Comparison of ENCODE assay signal across 8 mouse cellular contexts in genomic region chr10:93485055-93485691, GRCm38 (mm10). TPM values are rescaled to one million over a fixed set of nuclear protein-coding genes. Genes with fewer than 3 reads are reported as not detected.
DNase-seq lines count a peak whose midpoint lies in the region; ATAC-seq and TF ChIP-seq lines count a peak whose summit lies in the region.
"Had no signal": no experiment of that assay in that cellular context is flagged by ENCODE, and none has a peak within 500 bp of the region (broad histone marks: within the 10 kb centered on the region; RNA-seq: fewer than 3 reads in every experiment).

No protein-coding gene starts in this region.

- DNase-seq in retina, postnatal 1 day, result peak; percentile 38
- no peak for DNase-seq in retina, embryonic 14.5 days (ENCODE audit: low spot score)
- peak; percentile 29 for DNase-seq in adrenal gland, postnatal 25 days
- peak; percentile 26 for DNase-seq in embryo, embryonic 9.5 days (ENCODE audit: extremely low spot score)
- peak; percentile 59 for DNase-seq in kidney, adult 9 months
- DNase-seq in lung, postnatal 0 days (ENCODE audit: low spot score), result peak; percentile 36
- DNase-seq in thymus, adult 18-20 months, result peak; percentile 13 to 24

- ATAC-seq in lung, postnatal 0 days, result peak; percentile 65

- H3K4me3 ChIP-seq in lung, postnatal 0 days (ENCODE audit: low read depth, low read length), result no peak overlapping the region

- no peak overlapping the region for H3K4me2 ChIP-seq in lung, postnatal 0 days (replicated peaks; ENCODE audit: low read depth, low read length)

- H3K9me3 ChIP-seq in lung, postnatal 0 days (ENCODE audit: low read length), result no peaks in the 10 kb centered on the region

- peaks cover 31% of the 10 kb centered on the region for H3K36me3 ChIP-seq in lung, postnatal 0 days (ENCODE audit: insufficient read depth, low read length)

- TF ChIP-seq EP300 in lung, postnatal 0 days (IDR thresholded peaks at IDR 0.05), result no peak

- no peak overlapping the region for H3K27ac ChIP-seq in lung, postnatal 0 days (ENCODE audit: low read length)

- no peaks in the 10 kb centered on the region for H3K4me1 ChIP-seq in lung, postnatal 0 days (ENCODE audit: insufficient read depth, low read depth, low read length)

- H3K9ac ChIP-seq in lung, postnatal 0 days (replicated peaks; ENCODE audit: low read depth), result no peak overlapping the region

- peak; percentile 73 for TF ChIP-seq CTCF in lung, postnatal 0 days (IDR thresholded peaks at IDR 0.05)

- H3K27me3 ChIP-seq in lung, postnatal 0 days (replicated peaks; ENCODE audit: insufficient read depth, low read length), result no peaks in the 10 kb centered on the region

- 83% methylated on average over 8 of the region's 8 CpGs for WGBS in lung, postnatal 0 days

RNA-seq across cellular contexts. Expression of gene Hal, which starts 3.4 kb away (rescaled TPM):
- 0.09 and 3.4 TPM in 2 replicates for total RNA-seq in adrenal gland, postnatal 25 days (2021)
- 0.27 TPM in 1 of 2 replicates, not detected in the other for polyA plus RNA-seq in lung, postnatal 0 days (2015; fragmentation: Nextera tagmentation; extraction: Ambion mirVana)
- total RNA-seq: hematopoietic stem cell, adult 5-6 weeks had no signal

RNA-seq across cellular contexts. Expression of gene Lta4h, which starts 32.0 kb away (rescaled TPM):
- 63.8 and 66.3 TPM in 2 replicates for total RNA-seq in adrenal gland, postnatal 25 days (2021)
- 88.6 and 95.6 TPM in 2 replicates for polyA plus RNA-seq in lung, postnatal 0 days (2015; fragmentation: Nextera tagmentation; extraction: Ambion mirVana)

RNA-seq across cellular contexts. Expression of gene Amdhd1, which starts 54.7 kb away (rescaled TPM):
- 0.86 TPM in 1 of 2 replicates, not detected in the other for total RNA-seq in adrenal gland, postnatal 25 days (2021)
- 0.11 and 0.24 TPM in 2 replicates for polyA plus RNA-seq in lung, postnatal 0 days (2015; fragmentation: Nextera tagmentation; extraction: Ambion mirVana)
- total RNA-seq: hematopoietic stem cell, adult 5-6 weeks had no signal

RNA-seq across cellular contexts. Expression of gene Ccdc38, which starts 55.3 kb away (rescaled TPM):
- not detected in 2 replicates for total RNA-seq in adrenal gland, postnatal 25 days (2021)
- 0.13 and 0.15 TPM in 2 replicates for polyA plus RNA-seq in lung, postnatal 0 days (2015; fragmentation: Nextera tagmentation; extraction: Ambion mirVana)
- total RNA-seq: hematopoietic stem cell, adult 5-6 weeks had no signal
